Mouse (Mus musculus) lung, postnatal 14 days (tissue): ENCODE measurements around the gene Zfyve9.

Experiments used
- DNase-seq: peaks from one replicate; pipeline ENCODE4 v3.0.0; 2021

Zfyve9 gene

DNA sequence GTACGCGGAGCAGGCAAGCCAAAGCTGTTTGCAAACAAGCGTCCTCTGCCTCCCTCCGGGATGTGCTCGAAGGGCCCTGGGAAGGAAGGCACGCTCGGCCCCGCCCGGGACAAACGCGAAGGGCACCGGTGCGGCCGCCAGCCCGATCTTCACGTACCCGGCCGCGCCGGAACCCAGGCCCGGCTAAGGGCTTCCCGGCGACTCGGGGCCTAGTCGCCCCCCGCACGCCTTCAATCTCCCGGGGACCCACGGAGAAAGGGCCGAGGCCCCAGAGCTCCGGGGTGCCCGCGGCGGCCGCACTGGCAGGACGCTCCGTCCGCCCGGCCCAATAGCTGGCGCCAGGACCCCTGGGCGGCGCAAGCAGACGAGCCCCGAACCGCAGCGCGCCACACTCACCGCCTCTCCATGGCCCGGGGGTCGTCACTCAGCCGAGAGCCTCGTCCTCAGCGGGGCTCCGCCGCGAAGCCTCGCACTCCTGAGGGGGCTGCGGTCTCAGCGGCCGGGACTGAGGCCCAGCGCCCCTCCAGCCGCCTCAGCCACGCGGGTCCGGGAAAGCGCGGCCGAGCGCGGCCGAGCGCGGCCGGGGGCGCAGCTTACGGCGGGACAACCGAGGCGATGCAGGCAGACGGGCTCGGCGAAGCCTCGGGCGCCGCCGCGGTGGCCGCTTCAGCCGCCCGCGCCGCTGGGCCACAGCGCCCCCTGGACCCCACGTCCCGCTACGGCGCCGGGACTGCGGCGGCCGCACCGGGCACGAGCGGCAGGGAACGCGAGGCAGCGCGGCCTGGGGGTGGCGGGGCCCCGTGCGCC lies at the start of gene Zfyve9:
TSS of gene Zfyve9 (minus strand) at position 742 of the 807 bp plus-strand sequence.
- DNase-seq = peak; percentile 85

DNA sequence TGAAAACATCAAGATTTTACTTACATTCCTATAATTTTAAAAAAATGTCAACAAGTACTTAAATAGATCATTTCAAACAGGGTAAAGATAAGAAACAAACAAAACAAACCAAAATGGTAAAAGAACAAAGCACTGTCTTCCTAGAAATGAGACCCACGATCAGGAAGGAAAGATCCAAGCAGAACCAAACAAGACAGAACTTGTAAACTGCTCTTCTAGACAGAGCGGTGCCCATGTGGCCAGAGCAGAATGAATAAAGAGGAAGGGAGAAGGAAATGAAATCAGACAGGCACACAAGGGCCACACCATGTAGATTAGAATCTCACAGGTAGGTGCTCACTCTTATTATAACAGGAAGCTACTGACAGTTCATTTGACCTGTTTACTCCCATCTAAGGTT lies 46.0 kb upstream of the Zfyve9 start:
- no peak for DNase-seq

DNA sequence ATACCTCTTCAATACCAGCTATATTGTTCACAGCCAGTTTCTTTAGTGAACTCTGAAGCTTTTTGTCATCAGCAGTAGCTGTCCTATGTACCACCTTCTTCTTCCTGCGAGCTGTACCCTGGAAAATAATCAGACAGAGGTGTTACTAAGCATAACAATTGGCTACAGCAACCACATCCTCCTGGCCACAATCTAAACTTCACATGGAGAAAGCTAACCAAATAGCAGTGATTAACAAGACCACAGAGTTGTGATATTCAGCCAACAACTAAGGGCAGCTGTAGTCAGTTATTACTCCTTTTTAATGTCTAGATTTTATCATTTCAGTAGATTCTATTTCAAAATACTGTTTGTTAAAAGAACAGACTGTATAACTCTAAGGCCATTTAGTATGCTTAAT lies 45.5 kb upstream of the Zfyve9 start:
- DNase-seq = no peak

DNA sequence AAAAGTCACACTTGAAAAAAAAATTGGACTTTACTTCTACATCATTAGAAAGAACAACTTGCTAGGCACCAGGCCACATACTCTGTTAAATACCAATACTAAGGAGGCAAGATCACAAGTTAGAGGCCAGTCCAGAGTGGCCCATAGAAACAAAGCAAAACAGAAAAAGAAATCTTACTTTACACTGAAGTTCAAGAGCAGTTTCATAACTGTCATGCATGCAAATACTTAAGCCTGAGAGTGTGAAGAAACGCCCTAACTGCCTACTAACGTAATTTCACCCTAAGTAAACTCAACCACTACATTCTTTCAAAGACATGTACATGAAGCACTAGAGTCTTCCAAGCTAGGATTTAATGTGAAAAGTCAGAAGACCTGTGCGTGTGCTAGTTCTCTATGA lies 45.1 kb upstream of the Zfyve9 start:
- DNase-seq = no peak

DNA sequence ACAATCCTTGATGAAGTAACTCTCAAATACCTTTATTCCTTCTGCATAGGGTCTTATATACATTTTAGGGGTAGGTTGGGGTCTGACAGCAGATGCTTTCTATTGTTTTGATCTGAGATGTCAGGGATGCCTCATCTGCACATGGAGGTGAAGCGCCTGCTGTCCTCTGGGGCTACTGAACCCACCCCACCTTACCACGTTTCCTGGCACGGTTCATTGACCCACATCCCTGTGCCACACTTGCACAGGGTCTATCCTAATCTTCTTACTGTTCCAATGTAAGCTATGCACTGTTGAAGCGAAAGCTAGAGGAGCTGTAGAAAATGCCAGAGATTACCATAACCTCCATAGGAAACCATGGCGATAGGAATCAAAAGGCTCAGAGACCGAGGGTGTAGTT lies 31.0 kb upstream of the Zfyve9 start:
- no peak for DNase-seq

DNA sequence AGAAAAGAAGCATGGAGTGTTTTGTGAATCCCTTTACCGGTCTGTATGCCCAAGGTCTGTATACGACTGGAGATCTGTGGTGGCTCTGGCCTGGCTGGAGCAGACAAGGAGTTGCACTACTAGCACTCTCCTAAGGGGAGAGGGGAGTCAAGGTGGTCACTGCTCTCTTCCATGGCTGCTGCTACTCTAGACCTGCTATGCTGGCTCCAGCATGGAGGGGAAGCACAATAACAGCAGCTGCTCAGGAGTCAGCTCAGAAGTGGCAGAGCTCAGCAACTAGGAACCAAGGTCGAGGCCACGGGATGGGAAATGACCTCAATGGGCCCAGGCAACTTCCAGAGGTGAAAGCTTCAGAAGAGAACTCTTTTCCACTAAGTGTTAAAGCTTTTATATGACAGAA lies 30.5 kb upstream of the Zfyve9 start:
- no peak for DNase-seq

DNA sequence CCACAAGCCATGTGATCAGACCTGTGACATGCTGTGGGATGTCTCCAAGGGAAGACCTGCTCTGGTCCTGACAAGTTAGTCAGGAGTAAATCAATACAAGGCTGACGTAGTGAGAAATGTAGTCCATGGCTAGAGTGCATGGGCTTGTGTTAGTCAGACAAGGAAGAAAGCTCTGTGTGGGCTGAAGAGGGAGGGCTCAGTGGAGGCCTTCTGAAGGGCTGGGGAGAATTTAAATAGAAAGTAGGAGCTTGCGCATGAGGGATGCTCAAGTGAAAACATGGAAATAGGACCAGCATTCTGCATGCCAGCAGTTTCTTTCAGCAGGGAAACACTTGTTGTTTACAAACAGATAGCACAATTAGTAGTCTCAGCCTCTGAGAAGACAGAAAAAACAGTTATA lies 22.9 kb upstream of the Zfyve9 start:
- no peak for DNase-seq

DNA sequence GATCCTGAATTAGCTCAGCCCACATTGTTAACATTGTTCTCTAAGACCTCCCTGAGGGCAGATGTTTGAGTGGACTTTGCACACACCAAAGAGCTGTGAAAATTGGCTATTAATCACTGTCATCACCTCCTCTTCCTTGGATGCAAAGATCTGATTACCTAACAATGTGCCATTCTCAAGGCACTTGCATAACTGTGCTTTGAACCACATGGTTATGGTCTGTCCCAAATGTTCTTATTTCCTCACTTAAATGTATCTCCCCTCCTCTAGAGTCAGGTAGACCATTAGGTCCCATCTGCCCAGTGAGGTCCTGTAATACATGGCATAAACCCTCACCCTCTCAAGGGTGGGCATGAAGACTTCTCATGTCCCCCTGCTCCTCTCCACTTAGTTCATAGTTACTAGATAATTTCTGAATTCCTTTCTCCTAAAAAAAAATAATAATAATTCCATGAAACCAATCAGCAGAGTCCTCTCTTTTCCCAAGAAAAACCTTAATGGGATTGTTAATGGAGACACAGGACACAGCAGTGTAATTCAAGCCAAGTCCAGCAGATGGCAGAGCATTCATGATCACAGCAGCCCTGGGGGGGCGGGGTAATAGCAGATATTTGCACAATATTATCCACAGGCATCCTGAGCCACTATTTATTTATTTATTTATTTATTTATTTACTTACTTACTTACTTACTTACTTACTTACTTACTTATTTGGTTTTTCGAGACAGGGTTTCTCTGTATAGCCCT lies 17.7 kb upstream of the Zfyve9 start:
- peak; percentile 86 for DNase-seq

DNA sequence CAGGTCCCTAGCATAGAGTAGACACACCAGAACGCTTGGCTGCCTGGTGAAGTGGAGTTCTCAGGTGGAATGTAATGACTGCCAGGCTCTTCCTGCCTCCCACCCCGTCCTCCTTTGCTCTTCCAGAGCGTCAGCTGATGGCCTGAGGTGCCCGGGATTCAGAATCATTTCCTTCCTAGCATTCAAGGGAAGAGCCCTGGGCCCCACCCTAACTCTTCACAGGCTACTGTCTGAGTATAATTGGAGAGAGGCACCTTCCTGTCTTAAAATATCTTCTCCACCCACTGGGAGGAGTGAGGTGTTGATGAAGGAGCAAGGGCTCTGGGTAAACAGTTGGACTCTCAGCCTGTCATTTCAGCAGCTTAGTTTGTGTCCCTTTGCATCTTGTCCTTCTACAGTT lies 16.1 kb upstream of the Zfyve9 start:
- no peak for DNase-seq

DNA sequence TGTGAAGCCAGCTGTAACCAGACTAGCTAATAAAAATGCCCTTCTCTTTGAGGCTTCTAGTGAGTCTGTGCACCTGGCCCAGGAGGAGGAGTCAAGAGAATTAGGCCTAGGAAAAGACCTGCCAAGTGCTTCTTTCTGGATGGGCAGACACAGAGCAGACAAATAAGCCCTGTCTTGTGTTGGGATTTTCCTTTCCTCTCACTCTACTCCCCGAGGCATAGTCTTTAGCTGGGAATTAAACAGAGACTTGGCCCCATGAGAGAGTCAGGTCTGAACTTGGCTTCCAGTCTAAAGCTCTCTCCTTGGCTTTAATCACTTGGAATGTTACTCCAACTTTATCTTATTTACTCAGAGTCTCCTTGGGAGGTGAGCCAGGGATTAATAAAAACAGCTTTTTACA lies 13.3 kb upstream of the Zfyve9 start:
- DNase-seq = no peak

DNA sequence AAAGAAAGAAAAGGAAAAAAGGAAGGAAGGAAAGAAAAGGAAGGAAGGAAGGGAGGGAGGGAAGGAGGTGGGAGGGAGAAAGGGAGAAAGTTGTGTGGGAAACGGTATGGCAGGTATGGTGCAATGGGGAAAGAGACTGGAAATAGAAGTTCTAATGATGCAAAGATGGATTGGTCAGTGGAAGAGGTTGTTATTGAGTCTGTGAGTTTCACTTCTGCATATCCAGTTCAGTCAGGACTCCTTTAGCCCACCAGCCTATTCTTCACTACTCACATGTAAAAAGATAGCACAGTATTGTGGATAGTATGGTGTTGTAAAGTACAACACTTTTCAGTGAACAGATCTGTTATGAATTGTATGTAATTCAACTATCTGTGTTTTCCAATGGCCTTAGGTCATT lies 9.9 kb upstream of the Zfyve9 start:
- no peak for DNase-seq

DNA sequence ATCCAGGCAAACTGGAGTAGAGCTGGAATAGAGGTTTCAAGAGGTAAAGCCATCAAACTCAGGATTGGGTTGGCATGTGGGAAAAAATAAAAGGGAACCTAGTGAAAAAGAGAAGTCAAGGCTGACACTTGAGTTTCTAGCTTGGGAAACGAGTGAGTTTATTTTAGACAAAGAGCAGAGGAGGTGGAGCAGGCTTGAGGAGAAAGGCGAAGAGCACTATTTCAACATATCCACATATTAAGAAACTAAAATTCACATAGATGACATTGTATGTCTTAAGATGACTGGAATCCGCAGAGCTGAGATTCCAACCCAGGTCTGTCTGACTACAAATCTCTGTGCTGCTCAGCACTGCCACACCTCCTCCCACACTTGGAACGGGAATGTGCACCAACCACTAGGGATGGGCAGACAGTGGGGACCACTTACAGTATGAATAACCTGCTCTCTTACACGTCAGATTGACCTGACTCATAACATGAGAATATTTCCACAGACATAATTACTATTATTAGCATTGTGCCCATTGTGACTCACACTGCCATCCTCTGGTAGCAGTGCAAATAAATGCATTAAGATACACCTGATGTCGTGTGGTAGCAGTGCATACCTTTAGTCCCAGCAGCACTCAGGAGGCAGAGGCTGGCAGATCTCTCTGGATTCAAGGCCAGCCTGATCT lies 8.8 kb upstream of the Zfyve9 start:
- no peak for DNase-seq

DNA sequence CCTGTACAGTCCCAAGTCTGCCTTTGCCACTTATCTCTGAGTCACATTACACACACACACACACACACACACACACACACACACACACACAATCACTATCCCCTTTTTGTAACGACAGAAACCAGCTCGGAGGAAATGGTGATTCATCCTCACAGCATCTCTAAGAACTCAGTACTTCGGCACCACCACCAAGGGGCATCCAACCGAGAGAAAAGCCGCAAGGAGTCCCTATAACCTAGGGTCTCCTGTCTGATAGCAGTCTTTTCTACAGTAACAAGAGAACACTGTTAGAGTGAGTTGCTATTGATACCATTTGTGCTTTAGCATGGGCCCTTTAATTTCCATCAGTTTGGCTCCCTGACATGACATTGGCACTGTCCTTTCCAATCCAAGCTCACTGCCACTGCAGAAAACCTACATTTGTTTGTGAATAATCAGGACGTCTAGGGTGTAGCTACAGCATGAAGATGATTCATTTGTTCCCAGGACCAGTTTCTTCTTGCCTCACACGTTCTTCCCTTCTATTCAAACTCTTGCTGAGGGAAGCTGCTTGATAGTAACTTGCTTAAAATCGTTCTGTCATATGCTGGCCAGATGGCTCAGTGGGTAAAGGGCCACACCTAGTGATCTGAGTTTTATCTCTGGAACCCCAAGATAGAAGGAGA lies 2.0 kb upstream of the Zfyve9 start:
- no peak for DNase-seq

DNA sequence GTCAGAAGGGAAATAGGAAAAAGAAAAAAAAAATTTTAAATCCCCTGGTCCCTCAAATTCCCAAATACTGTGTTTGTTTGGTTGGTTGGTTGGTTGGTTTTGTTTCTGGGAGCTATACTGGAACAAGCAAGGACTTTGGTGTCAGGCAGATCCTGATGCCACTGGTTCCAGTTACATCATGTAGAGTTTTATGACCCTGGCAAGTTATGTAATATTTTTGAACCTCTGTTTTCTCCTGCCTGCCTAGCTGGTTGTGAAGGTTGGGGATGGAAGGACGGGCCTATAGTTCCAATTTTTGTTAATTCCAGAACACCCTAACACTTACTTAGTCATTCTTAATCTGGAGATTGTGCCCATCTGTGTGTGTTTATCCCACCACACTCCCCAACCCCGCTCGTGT lies 998 bp upstream of the Zfyve9 start:
- no peak for DNase-seq

DNA sequence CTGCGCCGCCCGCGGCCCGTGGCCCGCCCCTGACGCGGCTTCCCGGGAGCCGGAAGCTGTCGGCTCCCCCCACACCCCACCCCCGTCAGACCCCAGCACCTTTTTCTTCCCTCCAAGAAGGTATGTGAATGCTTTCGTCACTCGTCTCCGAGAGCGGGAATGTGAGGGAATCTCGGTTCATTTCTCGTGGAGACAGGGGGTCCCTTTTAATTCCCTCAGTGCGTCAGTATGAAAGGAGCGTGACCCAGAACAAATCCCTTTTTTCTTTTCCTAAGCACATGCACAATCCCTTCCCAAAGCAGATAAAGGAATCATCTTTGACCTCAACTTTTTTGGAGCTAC lies 237 bp upstream of the Zfyve9 start:
- DNase-seq = no peak

DNA sequence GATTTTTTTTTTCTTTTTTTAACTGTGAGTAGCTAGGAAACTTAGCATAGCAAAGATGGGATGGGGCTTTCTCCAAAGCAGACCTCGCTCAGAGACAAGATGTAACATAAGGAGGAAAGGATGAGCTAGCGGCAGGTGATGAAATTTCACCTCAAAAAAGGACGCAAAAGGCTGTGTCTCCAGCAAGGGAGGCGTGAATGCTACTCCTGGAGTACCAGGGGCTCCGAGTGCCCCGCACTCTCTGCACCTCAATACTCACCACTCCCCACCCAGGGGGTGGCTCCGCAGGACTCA lies 888 bp downstream of the Zfyve9 start:
- no peak for DNase-seq

DNA sequence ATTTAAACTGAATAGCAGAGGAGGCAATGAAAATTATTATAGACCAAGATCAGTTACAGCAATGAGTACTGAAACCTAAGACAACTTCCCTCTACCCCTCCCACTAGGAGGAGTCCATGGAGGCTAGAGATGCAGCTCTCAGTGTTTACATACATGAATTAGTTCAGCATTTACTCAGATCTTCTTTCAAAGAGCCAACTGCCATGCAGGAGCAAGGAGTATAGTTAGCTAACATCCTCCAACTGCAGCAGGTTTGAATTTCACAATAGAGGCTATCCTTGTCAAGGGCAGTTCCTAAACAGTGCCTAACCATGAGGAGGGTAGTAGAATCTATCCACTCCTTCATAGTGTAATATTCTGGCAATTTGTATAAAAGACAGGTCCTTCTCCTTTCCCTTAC lies 12.1 kb downstream of the Zfyve9 start:
- DNase-seq = no peak

DNA sequence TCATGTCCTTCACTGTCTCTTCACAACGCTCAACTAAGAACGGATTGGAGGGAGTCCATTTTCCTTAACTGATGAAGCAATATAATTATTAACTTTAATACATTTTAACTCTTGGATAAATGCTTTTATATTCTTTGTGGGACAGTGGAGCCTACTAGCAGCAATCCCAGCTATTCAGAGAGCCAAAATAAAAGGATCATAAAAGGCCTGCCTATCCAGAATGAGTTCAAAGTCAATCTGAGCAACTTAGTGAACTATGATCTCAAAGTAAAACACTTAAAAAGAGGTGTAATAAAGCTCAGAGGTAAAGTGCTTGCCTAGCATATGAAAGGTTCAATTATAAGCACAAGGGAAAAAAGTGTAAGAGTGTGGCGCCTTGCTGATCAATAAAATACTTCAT lies 21.0 kb downstream of the Zfyve9 start:
- DNase-seq = no peak

DNA sequence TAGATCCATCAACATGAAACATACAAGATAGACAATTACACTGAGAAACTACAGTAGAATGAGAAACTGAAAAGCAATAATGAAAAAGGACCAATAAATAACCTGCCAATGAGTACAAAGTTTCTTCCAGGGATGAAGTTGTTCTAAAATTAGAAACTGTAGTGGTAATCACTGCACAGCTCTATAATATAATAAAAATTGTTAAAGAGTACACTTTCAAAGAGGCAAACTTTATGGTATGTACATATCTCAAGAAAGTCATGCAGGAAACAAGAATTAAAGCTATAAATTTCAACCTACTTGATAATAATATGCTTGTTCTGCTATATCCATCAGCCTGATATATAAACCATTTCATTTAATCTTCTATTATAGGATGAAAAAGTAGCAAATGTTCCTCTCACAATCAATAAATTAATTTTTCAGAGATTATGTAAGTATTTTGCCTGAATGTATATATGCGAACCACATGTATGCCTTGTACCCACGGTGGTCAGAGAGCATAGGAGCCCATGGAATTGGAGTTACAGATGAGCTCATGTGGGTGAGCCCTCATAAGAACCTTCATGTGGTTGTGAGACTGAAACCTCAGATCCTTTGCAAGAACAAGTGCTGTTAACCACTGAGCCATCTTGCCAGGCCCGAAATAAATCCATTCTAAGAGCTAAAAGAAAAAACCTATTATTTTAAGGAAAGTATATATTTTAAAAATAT lies 34.3 kb downstream of the Zfyve9 start:
- no peak for DNase-seq

DNA sequence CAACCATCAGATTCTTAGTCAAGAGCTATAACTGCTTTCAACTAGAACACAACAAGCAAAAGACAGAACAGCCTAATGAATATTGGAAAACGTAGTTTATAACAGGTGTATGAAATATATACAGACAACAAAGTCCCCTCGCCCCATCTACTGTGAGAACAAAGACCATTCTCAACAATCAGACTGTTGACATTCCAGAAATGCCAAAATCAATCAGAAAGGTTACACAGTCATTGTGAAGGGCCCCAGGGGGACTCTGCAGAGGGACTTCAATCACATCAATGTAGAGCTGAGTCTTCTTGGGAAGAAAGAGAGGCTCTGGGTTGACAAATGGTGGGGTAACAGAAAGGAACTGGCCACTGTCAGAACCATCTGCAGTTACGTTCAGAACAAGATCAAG lies 49.0 kb downstream of the Zfyve9 start:
- no peak for DNase-seq

DNA sequence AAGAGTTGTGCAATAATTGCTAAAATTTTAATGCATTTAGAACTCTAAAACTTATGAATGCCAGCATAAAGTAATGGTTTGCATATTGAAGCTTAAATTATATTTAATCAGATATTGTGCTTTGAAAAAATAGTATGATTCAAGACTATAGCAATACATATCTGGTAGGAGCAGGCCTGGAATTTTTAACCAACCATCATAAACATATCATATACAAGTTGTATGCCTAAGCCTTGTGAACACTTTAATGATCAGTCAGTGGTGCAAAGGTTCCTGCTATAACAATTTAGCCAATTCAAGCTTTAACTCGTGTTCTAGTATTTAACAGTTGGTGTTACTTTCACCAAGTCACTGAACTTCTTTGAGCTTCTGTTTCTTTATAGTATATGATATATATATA lies 50.1 kb downstream of the Zfyve9 start:
- DNase-seq = no peak

DNA sequence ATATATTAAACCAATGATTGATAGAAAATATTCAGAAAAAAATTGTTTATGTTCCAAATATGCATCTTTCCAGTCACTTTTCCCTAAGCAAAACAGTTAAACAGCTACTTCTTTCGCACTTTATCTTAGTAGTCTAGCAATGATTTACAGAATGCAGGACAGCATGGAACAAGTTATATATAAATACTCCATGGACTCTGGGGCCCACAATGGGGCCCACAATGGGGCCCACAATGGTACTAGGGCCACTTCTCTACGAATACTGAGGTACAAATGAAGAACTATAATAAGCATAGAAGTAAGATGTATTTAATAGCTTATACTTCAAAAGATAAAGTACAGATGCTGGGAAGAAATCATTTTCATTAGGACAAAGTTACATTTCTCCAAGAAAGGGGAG lies 56.5 kb downstream of the Zfyve9 start:
- DNase-seq = no peak

DNA sequence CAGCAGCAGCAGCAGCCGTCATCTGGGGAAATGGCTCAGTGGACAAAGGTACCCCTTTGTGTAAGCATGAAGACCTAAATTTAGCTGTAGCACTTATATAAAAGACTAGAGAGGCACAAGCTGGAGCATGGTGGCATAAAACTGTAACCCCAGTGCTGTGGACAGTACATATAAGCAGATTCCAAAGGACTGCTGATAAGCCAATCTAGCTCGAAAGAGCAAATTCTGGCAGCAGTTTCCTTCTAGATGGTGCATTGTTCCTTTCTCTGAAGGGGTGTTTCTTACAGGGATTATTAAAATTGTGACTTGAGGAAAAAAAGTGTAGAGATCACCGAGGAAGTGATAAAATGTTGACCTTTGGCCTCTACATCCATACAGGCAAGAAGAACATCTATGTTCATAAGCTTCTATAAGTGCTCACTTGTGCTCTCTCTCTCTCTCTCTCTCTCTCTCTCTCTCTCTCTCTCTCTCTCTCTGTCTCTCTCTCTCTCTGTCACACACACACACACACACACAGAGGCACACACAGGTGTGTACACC lies 59.3 kb downstream of the Zfyve9 start:
- DNase-seq = no peak
